Mouse (Mus musculus) C2C12 (cell line): ENCODE measurements at regions not wholly inside any gene's neighbourhood (a gene's known extent, or its start where the extent isn't known, plus 50 kb on each side); places are given as distances from the start of the nearest gene placed in this dataset.

Experiments used
- H3K27me3 ChIP-seq: one replicate; pipeline ENCODE4 v1.6.1; 2011; ENCODE audit not compliant: control insufficient read depth, insufficient read depth, insufficient read length
- H3K36me3 ChIP-seq: one replicate; pipeline ENCODE4 v1.6.1; 2011; ENCODE audit not compliant: control insufficient read depth, insufficient read depth
- H3K4me3 ChIP-seq: one replicate; pipeline ENCODE4 v1.5.1; 2011; ENCODE audit warnings: mild to moderate bottlenecking, control low read depth; ENCODE audit not compliant: poor library complexity, insufficient read depth, severe bottlenecking
- H3K79me2 ChIP-seq: one replicate; pipeline ENCODE4 v1.6.1; 2011; ENCODE audit not compliant: control insufficient read depth, insufficient read depth
- H3K79me3 ChIP-seq: one replicate; pipeline ENCODE4 v1.6.1; 2011; ENCODE audit warnings: low read depth, control low read depth
- H3ac ChIP-seq: one replicate; pipeline ENCODE3; 2011; ENCODE audit warnings: low read depth; ENCODE audit not compliant: control insufficient read depth, insufficient read length
- CEBPB ChIP-seq: IDR thresholded peaks from one replicate; pipeline ENCODE4 v1.6.1; 2011; ENCODE audit warnings: low read depth, mild to moderate bottlenecking, control low read depth, moderate library complexity
- CTCF ChIP-seq: IDR thresholded peaks from one replicate; pipeline ENCODE4 v1.5.1; 2011; ENCODE audit not compliant: control insufficient read depth, insufficient read depth, insufficient read length
- FOSL1 ChIP-seq: IDR thresholded peaks from one replicate; pipeline ENCODE4 v1.8.0; 2011; ENCODE audit warnings: mild to moderate bottlenecking, low read length; ENCODE audit not compliant: poor library complexity, insufficient read depth, severe bottlenecking
- MAX ChIP-seq: IDR thresholded peaks from one replicate; pipeline ENCODE4 v1.6.1; 2011; ENCODE audit warnings: mild to moderate bottlenecking, control low read depth
- MYOD1 ChIP-seq: IDR thresholded peaks from one replicate; pipeline ENCODE4 v1.6.1; 2011; ENCODE audit warnings: low read depth; ENCODE audit not compliant: control insufficient read depth, insufficient read length
- MYOG ChIP-seq: IDR thresholded peaks from one replicate; pipeline ENCODE4 v1.6.1; 2011; ENCODE audit not compliant: control insufficient read depth, insufficient read length; ENCODE audit errors: extremely low read depth
- USF1 ChIP-seq: IDR thresholded peaks from one replicate; pipeline ENCODE4 v1.6.1; 2011; ENCODE audit warnings: low read depth, mild to moderate bottlenecking, control low read depth, moderate library complexity

DNA sequence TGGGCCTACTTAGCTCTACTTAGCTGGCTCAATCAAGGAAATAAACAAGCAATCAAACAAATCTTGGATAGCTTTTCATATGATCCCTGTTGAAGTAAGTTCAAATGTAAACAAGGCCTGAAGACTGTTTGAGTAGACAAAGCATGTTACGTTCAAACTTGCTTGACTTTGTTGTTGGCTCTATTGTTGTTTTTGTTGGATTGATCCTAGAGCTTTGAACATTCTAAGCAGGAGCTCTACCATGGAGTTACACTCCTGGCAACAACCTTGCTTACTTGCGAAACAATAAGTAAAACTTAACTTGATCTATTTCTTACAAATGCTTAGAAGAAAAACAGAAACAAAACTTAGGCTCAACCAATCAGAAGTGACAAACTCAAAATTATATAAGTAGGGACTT is 247.7 kb upstream of the Adamts9 start:
- no peak overlapping the region for H3ac ChIP-seq
- no peaks in the 10 kb centered on the region for H3K79me2 ChIP-seq
- H3K27me3 ChIP-seq = no peaks in the 10 kb centered on the region
- H3K4me3 ChIP-seq = no peak overlapping the region
- TF ChIP-seq CEBPB = no peak
- TF ChIP-seq CTCF = no peak
- TF ChIP-seq MYOG = no peak
- no peak for TF ChIP-seq MYOD1
- no peak for TF ChIP-seq MAX
- TF ChIP-seq FOSL1 = no peak
- no peak for TF ChIP-seq USF1
- H3K79me3 ChIP-seq = no peaks in the 10 kb centered on the region
- no peaks in the 10 kb centered on the region for H3K36me3 ChIP-seq

DNA sequence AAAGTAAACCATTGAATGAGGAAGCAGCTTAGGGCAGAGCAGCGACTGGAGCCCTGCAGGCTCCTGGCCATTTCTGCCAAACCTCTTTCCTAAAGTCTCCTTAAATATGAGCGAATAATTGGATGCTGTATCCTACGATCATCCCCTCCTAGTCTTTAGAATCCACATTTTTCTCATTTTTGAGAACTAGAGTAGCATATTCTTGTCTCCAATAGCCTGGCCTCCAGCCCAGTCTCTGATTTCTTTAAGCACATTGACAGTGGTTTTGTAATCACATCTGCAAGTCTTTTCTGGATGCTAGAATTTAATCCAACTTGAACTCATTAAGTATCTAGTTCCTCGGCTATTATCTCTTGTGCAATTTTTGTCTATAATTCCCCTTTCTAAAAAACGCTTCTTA is 225.2 kb upstream of the Adamts9 start:
- Histone ChIP-seq H3ac (no peak overlapping the region), H3K4me3 (no peak overlapping the region), H3K79me3 (no peaks in the 10 kb centered on the region), H3K36me3 (no peaks in the 10 kb centered on the region), H3K79me2 (no peaks in the 10 kb centered on the region), H3K27me3 (no peaks in the 10 kb centered on the region)
- TF ChIP-seq USF1 (no peak), FOSL1 (no peak), CEBPB (no peak), MYOG (no peak), MYOD1 (no peak), CTCF (no peak), MAX (no peak)

DNA sequence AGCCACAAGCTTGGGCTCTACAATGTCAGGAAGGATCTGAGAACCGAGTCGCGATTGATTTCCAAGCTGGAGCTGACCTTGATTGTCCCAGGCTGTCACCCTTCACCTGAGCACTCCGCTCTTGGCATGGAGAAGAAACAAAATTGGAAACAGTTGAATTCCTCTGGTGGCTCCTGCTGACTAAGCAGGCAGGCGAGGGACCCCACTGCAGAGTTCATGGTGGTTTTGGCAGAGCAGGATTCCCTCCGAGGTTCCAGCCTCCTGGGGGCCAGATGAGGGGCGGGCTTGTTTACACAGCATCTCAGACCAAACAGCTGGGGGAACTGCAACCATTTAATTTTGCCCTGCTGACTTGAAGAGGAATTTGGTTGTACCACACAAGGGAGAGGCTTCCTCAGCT is 224.0 kb upstream of the Adamts9 start:
- Histone ChIP-seq H3K79me3 (no peaks in the 10 kb centered on the region), H3K36me3 (no peaks in the 10 kb centered on the region), H3ac (no peak overlapping the region), H3K27me3 (no peaks in the 10 kb centered on the region), H3K4me3 (no peak overlapping the region), H3K79me2 (no peaks in the 10 kb centered on the region)
- no peak for TF ChIP-seq MAX
- TF ChIP-seq USF1 = no peak
- no peak for TF ChIP-seq CEBPB
- TF ChIP-seq MYOD1 = no peak
- no peak for TF ChIP-seq CTCF

DNA sequence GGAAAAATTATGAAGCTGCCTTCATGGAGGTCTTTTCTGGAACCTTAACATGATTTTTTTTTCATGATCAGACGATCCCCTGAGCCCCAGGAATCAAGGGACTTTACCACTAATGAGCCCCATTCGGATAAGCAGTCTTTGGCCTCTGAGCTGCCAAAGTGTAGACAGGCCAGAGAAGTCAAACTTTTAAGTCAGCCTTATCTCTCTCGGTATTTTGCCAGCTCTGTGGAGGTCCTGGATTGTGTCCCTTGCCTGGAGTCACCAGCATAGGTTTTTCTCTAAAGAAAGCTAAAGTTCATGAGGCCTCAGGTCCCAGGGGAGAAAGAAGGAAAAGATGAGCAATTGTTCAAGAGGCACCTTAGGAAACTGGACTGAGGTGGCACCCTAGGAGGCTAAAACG is 222.7 kb upstream of the Adamts9 start:
- Histone ChIP-seq H3ac (no peak overlapping the region), H3K4me3 (no peak overlapping the region), H3K79me3 (no peaks in the 10 kb centered on the region), H3K36me3 (no peaks in the 10 kb centered on the region), H3K79me2 (no peaks in the 10 kb centered on the region), H3K27me3 (no peaks in the 10 kb centered on the region)
- TF ChIP-seq CTCF = no peak
- no peak for TF ChIP-seq MYOD1
- TF ChIP-seq FOSL1 = no peak
- no peak for TF ChIP-seq USF1
- no peak for TF ChIP-seq MAX
- no peak for TF ChIP-seq CEBPB
- no peak for TF ChIP-seq MYOG

GRCm38 (mm10) chr6:93152431-93153208 is 209.3 kb upstream of the Adamts9 start:
- H3K79me3 ChIP-seq = no peaks in the 10 kb centered on the region
- H3K36me3 ChIP-seq = no peaks in the 10 kb centered on the region
- H3K4me3 ChIP-seq = no peak overlapping the region
- H3K27me3 ChIP-seq = no peaks in the 10 kb centered on the region
- H3K79me2 ChIP-seq = no peaks in the 10 kb centered on the region
- TF ChIP-seq FOSL1 (no peak), CTCF (no peak), USF1 (no peak), MYOD1 (no peak)
- no peak overlapping the region for H3ac ChIP-seq

GRCm38 (mm10) chr6:93150531-93150930 is 207.2 kb upstream of the Adamts9 start:
- Histone ChIP-seq H3K27me3 (no peaks in the 10 kb centered on the region), H3K79me2 (no peaks in the 10 kb centered on the region), H3K4me3 (no peak overlapping the region), H3ac (no peak overlapping the region), H3K79me3 (no peaks in the 10 kb centered on the region), H3K36me3 (no peaks in the 10 kb centered on the region)
- TF ChIP-seq USF1 (no peak), MYOG (no peak), CTCF (no peak), MAX (no peak), FOSL1 (no peak), MYOD1 (no peak)
